Mouse (Mus musculus) olfactory bulb, adult 2 months (tissue): ENCODE results near the gene Mllt3.

Experiments
- CTCF ChIP-seq: fragments of 200-500 bp; IDR thresholded peaks from 2 replicates; pipeline ENCODE4 v1.5.1; 2012; ENCODE audit warnings: low read depth, mild to moderate bottlenecking, low read length, moderate library complexity; ENCODE audit not compliant: insufficient read depth
- POLR2A ChIP-seq: fragments of 200-500 bp; IDR thresholded peaks from 2 replicates; pipeline ENCODE4 v1.6.1; 2012; ENCODE audit warnings: mild to moderate bottlenecking, low read depth, low read length, moderate library complexity; ENCODE audit not compliant: insufficient read depth

- TF ChIP-seq CTCF = no peak
- TF ChIP-seq POLR2A = no peak
Observed at GRCm38 (mm10) chr4:87857982-87858381, 175.2 kb downstream of the Mllt3 start.
